9 mouse cellular contexts compared by ENCODE assay signal in genomic region chr17:83397571-83398100, GRCm38 (mm10). TPM values are rescaled to one million over a fixed set of nuclear protein-coding genes. Genes with fewer than 3 reads are reported as not detected.
DNase-seq lines count a peak whose midpoint lies in the region; ATAC-seq and TF ChIP-seq lines count a peak whose summit lies in the region.
"Had no signal": no experiment of that assay in that cellular context is flagged by ENCODE, and none has a peak within 500 bp of the region (broad histone marks: within the 10 kb centered on the region; RNA-seq: fewer than 3 reads in every experiment).

No protein-coding gene starts in this region.

- peak overlapping the region; percentile 62 for H3K27ac ChIP-seq in hindbrain, embryonic 13.5 days
- no peak overlapping the region for H3K27ac ChIP-seq in hindbrain, embryonic 14.5 days
- H3K27ac ChIP-seq in kidney, postnatal 0 days: peak overlapping the region; percentile 54
- H3K27ac ChIP-seq: midbrain, embryonic 12.5 days had no signal

- H3K9me3 ChIP-seq in hindbrain, embryonic 13.5 days: no peaks in the 10 kb centered on the region
- no peaks in the 10 kb centered on the region for H3K9me3 ChIP-seq in hindbrain, embryonic 14.5 days (ENCODE audit: control insufficient read depth, low read length)
- no peaks in the 10 kb centered on the region for H3K9me3 ChIP-seq in kidney, postnatal 0 days (replicated peaks; ENCODE audit: low read length)
- H3K9me3 ChIP-seq: midbrain, embryonic 12.5 days had no signal

- H3K4me1 ChIP-seq in hindbrain, embryonic 13.5 days (replicated peaks): peaks cover 8% of the 10 kb centered on the region; the same call in 1 of the 2 replicates
- no peaks in the 10 kb centered on the region for H3K4me1 ChIP-seq in hindbrain, embryonic 14.5 days (replicated peaks; ENCODE audit: control insufficient read depth, insufficient read depth, low read length)
- no peaks in the 10 kb centered on the region for H3K4me1 ChIP-seq in kidney, postnatal 0 days (replicated peaks; ENCODE audit: insufficient read depth, low read length)

- intact Hi-C loops in left cerebral cortex, postnatal 10 days (cut with DNase I): no loop called here

- ATAC-seq in hindbrain, embryonic 13.5 days (ENCODE audit: low FRiP score): no peak
- no peak for ATAC-seq in hindbrain, embryonic 14.5 days (ENCODE audit: low FRiP score)
- peak; percentile 76 for ATAC-seq in granulocyte monocyte progenitor cell, adult 5-6 weeks (replicated peaks; ENCODE audit: poor library complexity, severe bottlenecking)
- ATAC-seq in kidney, postnatal 0 days (replicated peaks; ENCODE audit: low FRiP score, low read depth): no peak
- peak; percentile 39; the same call in 1 of the 2 replicates for ATAC-seq in megakaryocyte-erythroid progenitor cell, adult 5-6 weeks (replicated peaks; ENCODE audit: low FRiP score, low TSS enrichment, poor library complexity, severe bottlenecking)

- 64% methylated on average over 6 of the region's 6 CpGs for WGBS in hindbrain, embryonic 13.5 days
- WGBS in hindbrain, embryonic 14.5 days: 56% methylated on average over 6 of the region's 6 CpGs
- WGBS in kidney, postnatal 0 days: 41% methylated on average over 6 of the region's 6 CpGs

- DNase-seq in hindbrain, embryonic 14.5 days (ENCODE audit: low spot score): no peak
- peak; percentile 71 for DNase-seq in kidney, postnatal 0 days (ENCODE audit: low spot score)
- peak; percentile 51 for DNase-seq in thymus, postnatal 4 days
- no peak for DNase-seq in left cerebral cortex, postnatal 10 days (ENCODE audit: extremely low spot score in 1 of 2, low spot score in 2 of 2)
- DNase-seq in Muller cell, postnatal 12 days (ENCODE audit: inconsistent ontology term): no peak

- no peak overlapping the region for H3K4me2 ChIP-seq in hindbrain, embryonic 13.5 days
- H3K4me2 ChIP-seq in hindbrain, embryonic 14.5 days (replicated peaks): no peak overlapping the region
- no peak overlapping the region for H3K4me2 ChIP-seq in kidney, postnatal 0 days (ENCODE audit: low read length)
- H3K4me2 ChIP-seq: midbrain, embryonic 12.5 days had no signal

- no peaks in the 10 kb centered on the region for H3K27me3 ChIP-seq in hindbrain, embryonic 13.5 days
- H3K27me3 ChIP-seq in hindbrain, embryonic 14.5 days (ENCODE audit: control insufficient read depth, insufficient read depth, low read length): no peaks in the 10 kb centered on the region
- no peaks in the 10 kb centered on the region for H3K27me3 ChIP-seq in kidney, postnatal 0 days (ENCODE audit: insufficient read depth, low read length)
- H3K27me3 ChIP-seq: midbrain, embryonic 12.5 days had no signal

- H3K4me3 ChIP-seq in hindbrain, embryonic 13.5 days: no peak overlapping the region
- H3K4me3 ChIP-seq in hindbrain, embryonic 14.5 days (replicated peaks; ENCODE audit: low read length): no peak overlapping the region
- H3K4me3 ChIP-seq in kidney, postnatal 0 days (replicated peaks; ENCODE audit: low read depth, low read length): no peak overlapping the region
- H3K4me3 ChIP-seq: midbrain, embryonic 12.5 days had no signal

- no peak for TF ChIP-seq CTCF in kidney, postnatal 0 days (IDR thresholded peaks at IDR 0.05; ENCODE audit: low read depth)

- no peaks in the 10 kb centered on the region for H3K36me3 ChIP-seq in hindbrain, embryonic 13.5 days
- no peaks in the 10 kb centered on the region for H3K36me3 ChIP-seq in hindbrain, embryonic 14.5 days (replicated peaks; ENCODE audit: control insufficient read depth, insufficient read depth)
- H3K36me3 ChIP-seq in kidney, postnatal 0 days (ENCODE audit: insufficient read depth, low read length): no peaks in the 10 kb centered on the region
- H3K36me3 ChIP-seq: midbrain, embryonic 12.5 days had no signal

- no peak overlapping the region for H3K9ac ChIP-seq in hindbrain, embryonic 13.5 days
- H3K9ac ChIP-seq in hindbrain, embryonic 14.5 days: no peak overlapping the region
- no peak overlapping the region for H3K9ac ChIP-seq in kidney, postnatal 0 days (ENCODE audit: low read depth, low read length)
- H3K9ac ChIP-seq: midbrain, embryonic 12.5 days had no signal

RNA-seq across cellular contexts. Expression of gene Eml4, which starts 46.9 kb away (rescaled TPM):
- polyA plus RNA-seq in hindbrain, embryonic 13.5 days (2015; fragmentation: Nextera tagmentation; extraction: Ambion mirVana): 32.3 and 32.5 TPM in 2 replicates
- polyA plus RNA-seq in hindbrain, embryonic 14.5 days (2014; fragmentation: Nextera tagmentation; extraction: Ambion mirVana): 37.2 and 41.0 TPM in 2 replicates
- 33.7 and 42.4 TPM in 2 replicates for total RNA-seq in granulocyte monocyte progenitor cell, adult 5-6 weeks (2014; fragmentation: Nextera tagmentation)
- total RNA-seq in granulocyte monocyte progenitor cell, adult 5-6 weeks (2017): 82.3 and 87.2 TPM in 2 replicates
- 18.3 and 19.0 TPM in 2 replicates for polyA plus RNA-seq in kidney, postnatal 0 days (2015; fragmentation: Nextera tagmentation; extraction: Ambion mirVana)
- total RNA-seq in megakaryocyte-erythroid progenitor cell, adult 5-6 weeks (2014; fragmentation: Nextera tagmentation): 7.1 and 10.3 TPM in 2 replicates
- 22.6 and 26.0 TPM in 2 replicates for total RNA-seq in megakaryocyte-erythroid progenitor cell, adult 5-6 weeks (2017)
- total RNA-seq in left cerebral cortex, postnatal 10 days (2021): 10 to 100 TPM; 24.4 to 30.2 TPM

Comparison
In these comparisons a context has a peak if more than half of its experiments do, and no peak if none do; other contexts are left out.
1. ATAC-seq: peak in granulocyte monocyte progenitor cell, adult 5-6 weeks (single experiment) and megakaryocyte-erythroid progenitor cell, adult 5-6 weeks (single experiment); none in hindbrain, embryonic 13.5 days (single experiment), hindbrain, embryonic 14.5 days (single experiment) and kidney, postnatal 0 days (single experiment).
2. DNase-seq: peak in kidney, postnatal 0 days (single experiment) and thymus, postnatal 4 days (single experiment); none in hindbrain, embryonic 14.5 days (single experiment), left cerebral cortex, postnatal 10 days (0 of 2) and Muller cell, postnatal 12 days (single experiment).